Mouse (Mus musculus): Measurements from ENCODE around the gene Klhdc3. TPM values are rescaled to one million over a fixed set of nuclear protein-coding genes. Genes with fewer than 3 reads are reported as not detected.
A peak's percentile ranks its signal among the peaks of the same experiment; 100 is the strongest.

Klhdc3 gene
- polyA plus RNA-seq, 1 experiment: 58.6 TPM

DNA sequence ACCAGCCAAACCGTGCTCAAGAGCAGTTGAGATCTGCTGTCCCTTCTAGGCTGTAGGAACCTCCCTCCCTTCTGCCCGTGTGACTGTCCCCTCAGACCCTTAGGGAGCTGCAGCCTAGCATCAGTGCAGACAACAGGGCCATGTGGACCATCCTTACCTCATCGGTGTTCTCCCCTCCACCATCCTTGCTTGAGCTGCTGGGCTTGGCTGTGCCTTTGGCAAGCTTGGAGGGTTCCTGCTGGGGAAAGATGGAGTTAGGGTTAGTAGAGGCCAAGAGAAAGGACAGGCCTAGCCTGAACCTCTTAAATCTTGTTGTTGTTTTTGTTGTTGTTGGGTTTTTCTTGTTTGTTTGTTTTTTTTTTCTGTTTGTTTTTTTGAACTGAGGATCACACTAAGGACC lies 19.2 kb upstream of the Klhdc3 start:
- Histone ChIP-seq H3K27me3 (ENCODE audit: control insufficient read depth, insufficient read depth, insufficient read length) (no peaks in the 10 kb centered on the region), H3K79me3 (ENCODE audit: low read depth) (peaks cover 56% of the 10 kb centered on the region), H3K79me2 (ENCODE audit: control insufficient read depth, insufficient read depth) (peaks cover 98% of the 10 kb centered on the region), H3K4me3 (ENCODE audit: insufficient read depth, poor library complexity, severe bottlenecking) (no peak overlapping the region), H3ac (ENCODE audit: control insufficient read depth, insufficient read length, low read depth) (no peak overlapping the region), H3K36me3 (ENCODE audit: control insufficient read depth, insufficient read depth) (peaks cover 17% of the 10 kb centered on the region)
- TF ChIP-seq USF1 (IDR thresholded peaks at IDR 0.05; ENCODE audit: low read depth) (no peak), CTCF (IDR thresholded peaks at IDR 0.05; ENCODE audit: control insufficient read depth, insufficient read depth, insufficient read length) (no peak), MYOG (IDR thresholded peaks at IDR 0.05; ENCODE audit: control insufficient read depth, extremely low read depth, insufficient read length) (no peak), CEBPB (IDR thresholded peaks at IDR 0.05; ENCODE audit: low read depth) (no peak), MAX (IDR thresholded peaks at IDR 0.05) (no peak), FOSL1 (IDR thresholded peaks at IDR 0.05; ENCODE audit: insufficient read depth, low read length, poor library complexity, severe bottlenecking) (no peak), MYOD1 (IDR thresholded peaks at IDR 0.05; ENCODE audit: control insufficient read depth, insufficient read length, low read depth) (no peak)

DNA sequence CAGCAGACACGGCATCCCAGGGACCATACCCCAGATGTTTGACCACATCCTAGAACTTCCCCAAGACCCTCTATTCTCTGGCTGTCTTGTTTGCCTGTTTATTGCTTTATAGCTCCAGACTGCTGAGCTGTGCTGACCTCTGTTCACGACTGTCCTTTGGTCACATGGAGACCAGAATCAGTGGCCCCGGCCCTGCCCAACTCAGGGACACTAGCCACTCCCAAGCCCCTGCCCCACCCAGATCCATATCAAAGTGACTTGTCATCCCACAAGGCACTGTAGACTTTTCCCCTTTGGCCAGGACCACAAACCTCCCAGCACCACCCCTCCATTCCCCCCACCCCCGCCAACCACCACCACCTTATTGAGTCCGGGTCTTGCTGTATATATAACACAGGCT lies 18.5 kb upstream of the Klhdc3 start:
- Histone ChIP-seq H3K4me3 (ENCODE audit: insufficient read depth, poor library complexity, severe bottlenecking) (no peak overlapping the region), H3K27me3 (ENCODE audit: control insufficient read depth, insufficient read depth, insufficient read length) (no peaks in the 10 kb centered on the region)

DNA sequence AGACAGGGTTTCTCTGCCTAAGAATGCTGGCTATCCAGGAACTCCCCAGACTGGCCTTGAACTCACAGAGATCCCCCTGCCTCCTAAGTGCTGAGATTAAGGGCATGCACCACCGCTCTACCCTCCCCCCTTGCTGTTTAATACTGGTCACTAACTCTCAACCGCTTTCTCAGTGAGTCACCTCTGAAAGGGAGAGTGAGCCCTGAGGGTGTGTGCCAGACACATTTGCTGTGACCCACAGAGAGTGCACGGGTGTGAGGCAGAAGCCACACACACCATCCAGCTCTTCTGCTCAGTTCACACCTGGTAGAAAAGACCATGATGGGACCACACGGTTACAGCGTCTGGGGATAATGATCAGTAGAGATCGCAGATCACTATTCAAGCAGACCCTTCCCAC lies 17.8 kb upstream of the Klhdc3 start:
- Histone ChIP-seq H3K4me3 (ENCODE audit: insufficient read depth, poor library complexity, severe bottlenecking) (no peak overlapping the region), H3K36me3 (ENCODE audit: control insufficient read depth, insufficient read depth) (peaks cover 17% of the 10 kb centered on the region), H3K79me3 (ENCODE audit: low read depth) (peaks cover 56% of the 10 kb centered on the region), H3K79me2 (ENCODE audit: control insufficient read depth, insufficient read depth) (peaks cover 100% of the 10 kb centered on the region), H3K27me3 (ENCODE audit: control insufficient read depth, insufficient read depth, insufficient read length) (no peaks in the 10 kb centered on the region), H3ac (ENCODE audit: control insufficient read depth, insufficient read length, low read depth) (no peak overlapping the region)
- TF ChIP-seq FOSL1 (IDR thresholded peaks at IDR 0.05; ENCODE audit: insufficient read depth, low read length, poor library complexity, severe bottlenecking) (no peak), USF1 (IDR thresholded peaks at IDR 0.05; ENCODE audit: low read depth) (no peak), MYOG (IDR thresholded peaks at IDR 0.05; ENCODE audit: control insufficient read depth, extremely low read depth, insufficient read length) (no peak), MYOD1 (IDR thresholded peaks at IDR 0.05; ENCODE audit: control insufficient read depth, insufficient read length, low read depth) (no peak), CTCF (IDR thresholded peaks at IDR 0.05; ENCODE audit: control insufficient read depth, insufficient read depth, insufficient read length) (no peak), CEBPB (IDR thresholded peaks at IDR 0.05; ENCODE audit: low read depth) (no peak), MAX (IDR thresholded peaks at IDR 0.05) (no peak)

More for the DNA sequence above, 18.5 kb upstream of the Klhdc3 start:
- no peak for TF ChIP-seq MYOG (IDR thresholded peaks at IDR 0.05; ENCODE audit: control insufficient read depth, extremely low read depth, insufficient read length)
- TF ChIP-seq MYOD1 (IDR thresholded peaks at IDR 0.05; ENCODE audit: control insufficient read depth, insufficient read length, low read depth): no peak
- TF ChIP-seq USF1 (IDR thresholded peaks at IDR 0.05; ENCODE audit: low read depth): peak; percentile 33
- no peak for TF ChIP-seq MAX (IDR thresholded peaks at IDR 0.05)
- peak overlapping the region; percentile 19 for H3ac ChIP-seq (ENCODE audit: control insufficient read depth, insufficient read length, low read depth)
- H3K79me2 ChIP-seq (ENCODE audit: control insufficient read depth, insufficient read depth): peaks cover 100% of the 10 kb centered on the region
- H3K79me3 ChIP-seq (ENCODE audit: low read depth): peaks cover 56% of the 10 kb centered on the region
- H3K36me3 ChIP-seq (ENCODE audit: control insufficient read depth, insufficient read depth): peaks cover 17% of the 10 kb centered on the region

DNA sequence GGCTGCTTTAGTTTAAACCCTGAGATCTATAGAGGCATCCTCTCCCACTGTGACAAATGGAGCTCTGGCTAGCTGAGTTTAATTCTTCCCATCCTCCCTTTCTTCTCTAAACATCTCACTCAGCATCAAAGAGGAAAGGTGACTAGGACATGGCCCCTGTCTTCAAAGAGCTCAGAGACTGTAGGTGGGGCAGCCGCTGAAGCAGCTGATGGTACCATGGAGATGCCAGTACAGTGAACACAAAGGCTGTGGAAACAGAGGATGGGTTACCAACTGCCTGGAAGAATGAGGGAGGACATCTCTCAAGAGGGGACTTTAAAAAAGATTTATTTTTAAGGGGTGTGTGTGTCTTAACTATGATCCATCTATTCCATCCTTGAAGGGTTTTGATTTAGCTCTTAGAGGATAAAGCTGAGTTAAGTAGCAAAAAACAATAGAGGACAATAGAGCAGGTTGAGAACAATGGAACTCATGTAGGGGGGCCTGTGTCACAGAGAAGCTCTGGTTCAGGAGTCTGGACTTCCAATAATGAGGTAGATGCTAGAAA lies 13.9 kb upstream of the Klhdc3 start:
- TF ChIP-seq CEBPB (IDR thresholded peaks at IDR 0.05; ENCODE audit: low read depth): no peak
- TF ChIP-seq MYOD1 (IDR thresholded peaks at IDR 0.05; ENCODE audit: control insufficient read depth, insufficient read length, low read depth): no peak
- no peak for TF ChIP-seq MYOG (IDR thresholded peaks at IDR 0.05; ENCODE audit: control insufficient read depth, extremely low read depth, insufficient read length)
- TF ChIP-seq CTCF (IDR thresholded peaks at IDR 0.05; ENCODE audit: control insufficient read depth, insufficient read depth, insufficient read length): no peak
- no peak for TF ChIP-seq MAX (IDR thresholded peaks at IDR 0.05)
- no peak for TF ChIP-seq USF1 (IDR thresholded peaks at IDR 0.05; ENCODE audit: low read depth)
- no peak for TF ChIP-seq FOSL1 (IDR thresholded peaks at IDR 0.05; ENCODE audit: insufficient read depth, low read length, poor library complexity, severe bottlenecking)
- Histone ChIP-seq H3K27me3 (ENCODE audit: control insufficient read depth, insufficient read depth, insufficient read length) (no peaks in the 10 kb centered on the region), H3K79me2 (ENCODE audit: control insufficient read depth, insufficient read depth) (peaks cover 84% of the 10 kb centered on the region), H3K79me3 (ENCODE audit: low read depth) (peaks cover 47% of the 10 kb centered on the region), H3ac (ENCODE audit: control insufficient read depth, insufficient read length, low read depth) (no peak overlapping the region), H3K36me3 (ENCODE audit: control insufficient read depth, insufficient read depth) (peaks cover 11% of the 10 kb centered on the region), H3K4me3 (ENCODE audit: insufficient read depth, poor library complexity, severe bottlenecking) (no peak overlapping the region)

DNA sequence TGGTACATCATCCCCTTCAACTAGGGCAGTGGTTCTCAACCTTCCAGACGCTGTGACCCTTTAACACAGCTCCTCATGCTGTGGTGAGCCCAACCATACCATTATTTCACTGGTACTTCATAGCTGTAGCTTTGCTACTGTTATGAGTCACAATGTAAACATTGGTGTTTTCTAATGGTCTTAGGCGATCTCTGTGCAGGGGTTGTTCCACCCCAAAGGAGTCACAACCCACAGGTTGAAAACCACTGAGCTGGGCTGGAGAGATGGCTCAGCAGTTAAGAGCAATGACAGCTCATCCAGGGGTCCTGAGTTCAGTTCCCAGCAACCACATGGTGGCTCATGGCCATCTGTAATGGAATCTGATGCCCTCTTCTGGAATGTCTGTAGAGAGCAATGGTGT lies 10.7 kb upstream of the Klhdc3 start:
- Histone ChIP-seq H3K27me3 (ENCODE audit: control insufficient read depth, insufficient read depth, insufficient read length) (no peaks in the 10 kb centered on the region), H3K36me3 (ENCODE audit: control insufficient read depth, insufficient read depth) (peaks cover 19% of the 10 kb centered on the region), H3ac (ENCODE audit: control insufficient read depth, insufficient read length, low read depth) (no peak overlapping the region), H3K79me3 (ENCODE audit: low read depth) (peaks cover 35% of the 10 kb centered on the region), H3K79me2 (ENCODE audit: control insufficient read depth, insufficient read depth) (peaks cover 62% of the 10 kb centered on the region), H3K4me3 (ENCODE audit: insufficient read depth, poor library complexity, severe bottlenecking) (no peak overlapping the region)
- TF ChIP-seq MYOD1 (IDR thresholded peaks at IDR 0.05; ENCODE audit: control insufficient read depth, insufficient read length, low read depth) (no peak), CEBPB (IDR thresholded peaks at IDR 0.05; ENCODE audit: low read depth) (no peak), FOSL1 (IDR thresholded peaks at IDR 0.05; ENCODE audit: insufficient read depth, low read length, poor library complexity, severe bottlenecking) (peak; percentile 48), MAX (IDR thresholded peaks at IDR 0.05) (peak; percentile 68)

DNA sequence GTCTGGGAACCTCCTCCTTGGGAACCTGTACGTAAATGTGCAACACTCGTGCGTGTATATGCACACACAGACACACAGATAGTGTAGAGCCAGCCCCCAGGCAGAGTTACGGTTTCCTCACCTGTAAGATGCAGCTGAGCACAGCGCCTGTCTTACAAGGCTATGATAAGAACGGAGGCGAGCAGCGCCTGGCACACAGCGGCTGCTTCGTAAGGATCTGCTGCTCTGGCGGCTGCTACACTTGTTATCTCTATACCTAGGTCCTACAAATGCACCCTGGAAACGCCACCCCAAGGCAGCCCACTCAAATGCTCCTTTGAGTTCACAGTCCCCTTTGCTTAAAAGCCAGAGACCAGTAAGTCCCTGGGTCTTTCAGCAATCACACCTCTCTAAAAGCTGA lies 10.0 kb upstream of the Klhdc3 start:
- peaks cover 55% of the 10 kb centered on the region for H3K79me2 ChIP-seq (ENCODE audit: control insufficient read depth, insufficient read depth)
- peaks cover 34% of the 10 kb centered on the region for H3K79me3 ChIP-seq (ENCODE audit: low read depth)
- H3K27me3 ChIP-seq (ENCODE audit: control insufficient read depth, insufficient read depth, insufficient read length): no peaks in the 10 kb centered on the region
- H3K36me3 ChIP-seq (ENCODE audit: control insufficient read depth, insufficient read depth): peaks cover 26% of the 10 kb centered on the region
- H3K4me3 ChIP-seq (ENCODE audit: insufficient read depth, poor library complexity, severe bottlenecking): no peak overlapping the region
- H3ac ChIP-seq (ENCODE audit: control insufficient read depth, insufficient read length, low read depth): no peak overlapping the region
- TF ChIP-seq CTCF (IDR thresholded peaks at IDR 0.05; ENCODE audit: control insufficient read depth, insufficient read depth, insufficient read length): no peak
- TF ChIP-seq MYOD1 (IDR thresholded peaks at IDR 0.05; ENCODE audit: control insufficient read depth, insufficient read length, low read depth): no peak
- no peak for TF ChIP-seq MAX (IDR thresholded peaks at IDR 0.05)
- no peak for TF ChIP-seq MYOG (IDR thresholded peaks at IDR 0.05; ENCODE audit: control insufficient read depth, extremely low read depth, insufficient read length)
- no peak for TF ChIP-seq FOSL1 (IDR thresholded peaks at IDR 0.05; ENCODE audit: insufficient read depth, low read length, poor library complexity, severe bottlenecking)
- TF ChIP-seq CEBPB (IDR thresholded peaks at IDR 0.05; ENCODE audit: low read depth): no peak
- TF ChIP-seq USF1 (IDR thresholded peaks at IDR 0.05; ENCODE audit: low read depth): no peak

Measured in C2C12 (cell line).